In genomic region chr15:89182842-89183241, GRCm38 (mm10) we compare ENCODE assay signal across 9 mouse cellular contexts. TPM values are rescaled to one million over a fixed set of nuclear protein-coding genes. Genes with fewer than 3 reads are reported as not detected.
DNase-seq lines count a peak whose midpoint lies in the region; ATAC-seq and TF ChIP-seq lines count a peak whose summit lies in the region.
"Had no signal": no experiment of that assay in that cellular context is flagged by ENCODE, and none has a peak within 500 bp of the region (broad histone marks: within the 10 kb centered on the region; RNA-seq: fewer than 3 reads in every experiment).

No protein-coding gene starts in this region.

- no peak for DNase-seq in heart, postnatal 14 days
- no peak for DNase-seq in lung, embryonic 14.5 days
- no peak for DNase-seq in lung, postnatal 0 days (ENCODE audit: low spot score)
- no peak for DNase-seq in embryonic facial prominence, embryonic 14.5 days (ENCODE audit: low spot score)
- DNase-seq in gastrocnemius, postnatal 25 days, result no peak
- DNase-seq in urinary bladder, postnatal 36 days (ENCODE audit: low spot score in 2 of 2), result no peak

- peak overlapping the region; percentile 95 for H3K27ac ChIP-seq in heart, embryonic 13.5 days (replicated peaks)
- H3K27ac ChIP-seq in lung, embryonic 14.5 days (ENCODE audit: low read depth), result peak overlapping the region; percentile 21; the same call in 1 of the 2 replicates
- H3K27ac ChIP-seq in lung, postnatal 0 days (ENCODE audit: low read length), result no peak overlapping the region
- peak overlapping the region; percentile 94; the same call in 1 of the 2 replicates for H3K27ac ChIP-seq in embryonic facial prominence, embryonic 14.5 days (replicated peaks; ENCODE audit: low read depth, low read length)
- H3K27ac ChIP-seq in limb, embryonic 15.5 days, result peak overlapping the region; percentile 57; the same call in 1 of the 2 replicates

- H3K27me3 ChIP-seq in heart, embryonic 13.5 days (replicated peaks), result no peaks in the 10 kb centered on the region
- no peaks in the 10 kb centered on the region for H3K27me3 ChIP-seq in lung, embryonic 14.5 days (ENCODE audit: insufficient read depth, low read length)
- H3K27me3 ChIP-seq in lung, postnatal 0 days (replicated peaks; ENCODE audit: insufficient read depth, low read length), result no peaks in the 10 kb centered on the region
- H3K27me3 ChIP-seq in embryonic facial prominence, embryonic 14.5 days (replicated peaks; ENCODE audit: control insufficient read depth, insufficient read depth, low read length), result no peaks in the 10 kb centered on the region
- H3K27me3 ChIP-seq in limb, embryonic 15.5 days, result no peaks in the 10 kb centered on the region

- H3K4me1 ChIP-seq in heart, embryonic 13.5 days, result peaks cover 41% of the 10 kb centered on the region
- H3K4me1 ChIP-seq in lung, embryonic 14.5 days (ENCODE audit: insufficient read depth), result peaks cover 10% of the 10 kb centered on the region
- H3K4me1 ChIP-seq in lung, postnatal 0 days (ENCODE audit: insufficient read depth, low read depth, low read length), result peaks cover 24% of the 10 kb centered on the region
- H3K4me1 ChIP-seq in embryonic facial prominence, embryonic 14.5 days (ENCODE audit: control insufficient read depth, insufficient read depth, low read length), result peaks cover 31% of the 10 kb centered on the region
- peaks cover 42% of the 10 kb centered on the region for H3K4me1 ChIP-seq in limb, embryonic 15.5 days

- no peak for ATAC-seq in heart, embryonic 13.5 days (ENCODE audit: extremely low read depth, insufficient number of reproducible peaks, low FRiP score, low TSS enrichment)
- ATAC-seq in lung, embryonic 14.5 days (ENCODE audit: insufficient read depth), result no peak
- no peak for ATAC-seq in lung, postnatal 0 days
- no peak for ATAC-seq in embryonic facial prominence, embryonic 14.5 days (ENCODE audit: low read depth)
- no peak for ATAC-seq in limb, embryonic 15.5 days (ENCODE audit: insufficient number of reproducible peaks, low FRiP score, low TSS enrichment, low read depth)

- H3K4me3 ChIP-seq in heart, embryonic 13.5 days, result no peak overlapping the region
- H3K4me3 ChIP-seq in lung, embryonic 14.5 days (ENCODE audit: low read depth, low read length), result no peak overlapping the region
- no peak overlapping the region for H3K4me3 ChIP-seq in lung, postnatal 0 days (ENCODE audit: low read depth, low read length)
- H3K4me3 ChIP-seq in embryonic facial prominence, embryonic 14.5 days (ENCODE audit: low read depth, low read length), result no peak overlapping the region
- H3K4me3 ChIP-seq in limb, embryonic 15.5 days, result no peak overlapping the region

- no peak for TF ChIP-seq CTCF in lung, embryonic 14.5 days (IDR thresholded peaks at IDR 0.05; ENCODE audit: low read depth)
- TF ChIP-seq CTCF in lung, postnatal 0 days (IDR thresholded peaks at IDR 0.05), result no peak

- peaks cover 23% of the 10 kb centered on the region for H3K36me3 ChIP-seq in heart, embryonic 13.5 days
- H3K36me3 ChIP-seq in lung, embryonic 14.5 days (ENCODE audit: insufficient read depth), result 0 out of 2 replicates have a peak, but pooled peaks cover 7% of the 10 kb centered on the region
- H3K36me3 ChIP-seq in lung, postnatal 0 days (ENCODE audit: insufficient read depth, low read length), result no peaks in the 10 kb centered on the region
- H3K36me3 ChIP-seq in embryonic facial prominence, embryonic 14.5 days (ENCODE audit: control insufficient read depth, insufficient read depth, low read length), result 0 out of 2 replicates have a peak, but pooled peaks cover 7% of the 10 kb centered on the region
- H3K36me3 ChIP-seq in limb, embryonic 15.5 days, result peaks cover 18% of the 10 kb centered on the region

- H3K4me2 ChIP-seq in heart, embryonic 13.5 days, result 0 out of 2 replicates have a peak overlapping the region, but pooled peaks have one; percentile 92
- no peak overlapping the region for H3K4me2 ChIP-seq in lung, embryonic 14.5 days
- no peak overlapping the region for H3K4me2 ChIP-seq in lung, postnatal 0 days (replicated peaks; ENCODE audit: low read depth, low read length)
- no peak overlapping the region for H3K4me2 ChIP-seq in embryonic facial prominence, embryonic 14.5 days (ENCODE audit: low read depth, low read length)
- H3K4me2 ChIP-seq in limb, embryonic 15.5 days, result no peak overlapping the region

- WGBS in heart, embryonic 13.5 days, result 63% methylated on average over 5 of the region's 5 CpGs
- 71% methylated on average over 5 of the region's 5 CpGs for WGBS in lung, embryonic 14.5 days
- WGBS in lung, postnatal 0 days, result 76% methylated on average over 5 of the region's 5 CpGs
- 48% methylated on average over 5 of the region's 5 CpGs for WGBS in embryonic facial prominence, embryonic 14.5 days
- WGBS in limb, embryonic 15.5 days, result 43% methylated on average over 5 of the region's 5 CpGs

- no peak for TF ChIP-seq EP300 in lung, postnatal 0 days (IDR thresholded peaks at IDR 0.05)

- no peaks in the 10 kb centered on the region for H3K9me3 ChIP-seq in heart, embryonic 13.5 days
- H3K9me3 ChIP-seq in lung, embryonic 14.5 days (ENCODE audit: low read depth, low read length), result no peaks in the 10 kb centered on the region
- H3K9me3 ChIP-seq in lung, postnatal 0 days (ENCODE audit: low read length), result no peaks in the 10 kb centered on the region
- no peaks in the 10 kb centered on the region for H3K9me3 ChIP-seq in embryonic facial prominence, embryonic 14.5 days (ENCODE audit: control insufficient read depth, low read length)
- no peaks in the 10 kb centered on the region for H3K9me3 ChIP-seq in limb, embryonic 15.5 days

- intact Hi-C loops in heart, postnatal 14 days (cut with DNase I), result loop anchor here (1.0 to 2.0 kb wide), 2 partner anchors 14 to 25 kb away; partner anchors contain the start of gene Dennd6b

- 0 out of 2 replicates have a peak overlapping the region, but pooled peaks have one; percentile 5 for H3K9ac ChIP-seq in heart, embryonic 13.5 days
- H3K9ac ChIP-seq in lung, embryonic 14.5 days, result no peak overlapping the region
- H3K9ac ChIP-seq in lung, postnatal 0 days (replicated peaks; ENCODE audit: low read depth), result no peak overlapping the region
- H3K9ac ChIP-seq in embryonic facial prominence, embryonic 14.5 days (ENCODE audit: low read depth, low read length), result no peak overlapping the region
- no peak overlapping the region for H3K9ac ChIP-seq in limb, embryonic 15.5 days

RNA-seq across cellular contexts. Expression of gene Plxnb2, which starts 2.3 kb away (rescaled TPM):
- 84.6 and 99.0 TPM in 2 replicates for polyA plus RNA-seq in heart, embryonic 13.5 days (2015; fragmentation: Nextera tagmentation; extraction: Ambion mirVana)
- 100 to 1,000 TPM in 1 of 2 experiments, 10 to 100 TPM in 1; 98.2 to 101 TPM for total RNA-seq in heart, postnatal 14 days (2021)
- 149 and 156 TPM in 2 replicates for polyA plus RNA-seq in lung, embryonic 14.5 days (2014; fragmentation: Nextera tagmentation; extraction: Ambion mirVana)
- polyA plus RNA-seq in lung, postnatal 0 days (2015; fragmentation: Nextera tagmentation; extraction: Ambion mirVana), result 73.1 and 104 TPM in 2 replicates
- polyA plus RNA-seq in embryonic facial prominence, embryonic 14.5 days (2014; fragmentation: Nextera tagmentation; extraction: Ambion mirVana), result 158 and 169 TPM in 2 replicates
- 144 and 149 TPM in 2 replicates for polyA plus RNA-seq in limb, embryonic 15.5 days (2015; fragmentation: Nextera tagmentation; extraction: Ambion mirVana)
- total RNA-seq in gastrocnemius, postnatal 25 days (2021), result 10 to 100 TPM in 1 of 2 experiments, 1 to 10 TPM in 1; 8.5 to 11.9 TPM

RNA-seq across cellular contexts. Expression of gene Dennd6b, which starts 13.5 kb away (rescaled TPM):
- 17.4 and 17.9 TPM in 2 replicates for polyA plus RNA-seq in heart, embryonic 13.5 days (2015; fragmentation: Nextera tagmentation; extraction: Ambion mirVana)
- 10 to 100 TPM in 1 of 2 experiments, 1 to 10 TPM in 1; 9.7 to 10.1 TPM for total RNA-seq in heart, postnatal 14 days (2021)
- 9.2 and 11.0 TPM in 2 replicates for polyA plus RNA-seq in lung, embryonic 14.5 days (2014; fragmentation: Nextera tagmentation; extraction: Ambion mirVana)
- polyA plus RNA-seq in lung, postnatal 0 days (2015; fragmentation: Nextera tagmentation; extraction: Ambion mirVana), result 4.4 and 5.0 TPM in 2 replicates
- polyA plus RNA-seq in embryonic facial prominence, embryonic 14.5 days (2014; fragmentation: Nextera tagmentation; extraction: Ambion mirVana), result 11.4 and 13.1 TPM in 2 replicates
- polyA plus RNA-seq in limb, embryonic 15.5 days (2015; fragmentation: Nextera tagmentation; extraction: Ambion mirVana), result 12.4 and 13.0 TPM in 2 replicates
- 1 to 10 TPM; 6.6 to 8.4 TPM for total RNA-seq in gastrocnemius, postnatal 25 days (2021)

RNA-seq across cellular contexts. Expression of gene Ppp6r2, which starts 28.5 kb away (rescaled TPM):
- 20.5 and 20.8 TPM in 2 replicates for polyA plus RNA-seq in heart, embryonic 13.5 days (2015; fragmentation: Nextera tagmentation; extraction: Ambion mirVana)
- 10 to 100 TPM; 57.8 to 61.2 TPM for total RNA-seq in heart, postnatal 14 days (2021)
- polyA plus RNA-seq in lung, embryonic 14.5 days (2014; fragmentation: Nextera tagmentation; extraction: Ambion mirVana), result 25.6 and 27.8 TPM in 2 replicates
- polyA plus RNA-seq in lung, postnatal 0 days (2015; fragmentation: Nextera tagmentation; extraction: Ambion mirVana), result 22.7 and 24.1 TPM in 2 replicates
- polyA plus RNA-seq in embryonic facial prominence, embryonic 14.5 days (2014; fragmentation: Nextera tagmentation; extraction: Ambion mirVana), result 27.3 and 32.2 TPM in 2 replicates
- 24.5 and 25.0 TPM in 2 replicates for polyA plus RNA-seq in limb, embryonic 15.5 days (2015; fragmentation: Nextera tagmentation; extraction: Ambion mirVana)
- 10 to 100 TPM; 71.1 to 72.5 TPM for total RNA-seq in gastrocnemius, postnatal 25 days (2021)

RNA-seq across cellular contexts. Expression of gene Mapk11, which starts 33.4 kb away (rescaled TPM):
- 3.8 and 4.0 TPM in 2 replicates for polyA plus RNA-seq in heart, embryonic 13.5 days (2015; fragmentation: Nextera tagmentation; extraction: Ambion mirVana)
- total RNA-seq in heart, postnatal 14 days (2021), result 1 to 10 TPM; 2.3 to 3.7 TPM
- polyA plus RNA-seq in lung, embryonic 14.5 days (2014; fragmentation: Nextera tagmentation; extraction: Ambion mirVana), result 11.3 and 13.3 TPM in 2 replicates
- 7.4 and 8.5 TPM in 2 replicates for polyA plus RNA-seq in lung, postnatal 0 days (2015; fragmentation: Nextera tagmentation; extraction: Ambion mirVana)
- polyA plus RNA-seq in embryonic facial prominence, embryonic 14.5 days (2014; fragmentation: Nextera tagmentation; extraction: Ambion mirVana), result 7.8 and 8.6 TPM in 2 replicates
- polyA plus RNA-seq in limb, embryonic 15.5 days (2015; fragmentation: Nextera tagmentation; extraction: Ambion mirVana), result 7.8 and 8.3 TPM in 2 replicates
- total RNA-seq in gastrocnemius, postnatal 25 days (2021), result 1 to 10 TPM in 1 of 2 experiments, under 1 TPM in 1; 0.67 to 2.1 TPM

RNA-seq across cellular contexts. Expression of gene Mapk12, which starts 42.3 kb away (rescaled TPM):
- polyA plus RNA-seq in heart, embryonic 13.5 days (2015; fragmentation: Nextera tagmentation; extraction: Ambion mirVana), result 19.0 and 20.4 TPM in 2 replicates
- 10 to 100 TPM; 16.8 to 18.7 TPM for total RNA-seq in heart, postnatal 14 days (2021)
- 11.4 and 11.9 TPM in 2 replicates for polyA plus RNA-seq in lung, embryonic 14.5 days (2014; fragmentation: Nextera tagmentation; extraction: Ambion mirVana)
- polyA plus RNA-seq in lung, postnatal 0 days (2015; fragmentation: Nextera tagmentation; extraction: Ambion mirVana), result 13.0 and 14.4 TPM in 2 replicates
- polyA plus RNA-seq in embryonic facial prominence, embryonic 14.5 days (2014; fragmentation: Nextera tagmentation; extraction: Ambion mirVana), result 13.6 and 14.2 TPM in 2 replicates
- 7.1 and 15.4 TPM in 2 replicates for polyA plus RNA-seq in limb, embryonic 15.5 days (2015; fragmentation: Nextera tagmentation; extraction: Ambion mirVana)
- 100 to 1,000 TPM; 140 to 157 TPM for total RNA-seq in gastrocnemius, postnatal 25 days (2021)
- polyA plus RNA-seq: G1E had no signal
